Mouse (Mus musculus): ENCODE measurements at regions not wholly inside any gene's neighbourhood (a gene's known extent, or its start where the extent isn't known, plus 50 kb on each side); places are given as distances from the start of the nearest gene placed in this dataset.

GRCm38 (mm10) chr4:34105251-34105650 lies 55.3 kb upstream of the Spaca1 start:
- TF ChIP-seq POLR2A (IDR thresholded peaks at IDR 0.05; ENCODE audit: extremely low read depth, insufficient read depth, low read length) (no peak), CTCF (IDR thresholded peaks at IDR 0.05; ENCODE audit: extremely low read depth, insufficient read depth, low read length) (no peak)
- no peaks in the 10 kb centered on the region for H3K4me1 ChIP-seq (ENCODE audit: control insufficient read depth, insufficient read depth, low read length)
- H3K4me3 ChIP-seq (ENCODE audit: insufficient read depth, low read length): no peak overlapping the region
- no peak overlapping the region for H3K27ac ChIP-seq (ENCODE audit: insufficient read depth, low read length)

- TF ChIP-seq POLR2A (IDR thresholded peaks at IDR 0.05; ENCODE audit: extremely low read depth, insufficient read depth, low read length) (no peak), CTCF (IDR thresholded peaks at IDR 0.05; ENCODE audit: extremely low read depth, insufficient read depth, low read length) (no peak)
- Histone ChIP-seq H3K4me3 (ENCODE audit: insufficient read depth, low read length) (no peak overlapping the region), H3K27ac (ENCODE audit: insufficient read depth, low read length) (no peak overlapping the region), H3K4me1 (ENCODE audit: control insufficient read depth, insufficient read depth, low read length) (no peaks in the 10 kb centered on the region)
These were observed 64.3 kb upstream of the Spaca1 start for GRCm38 (mm10) chr4:34114323-34114722.

DNA sequence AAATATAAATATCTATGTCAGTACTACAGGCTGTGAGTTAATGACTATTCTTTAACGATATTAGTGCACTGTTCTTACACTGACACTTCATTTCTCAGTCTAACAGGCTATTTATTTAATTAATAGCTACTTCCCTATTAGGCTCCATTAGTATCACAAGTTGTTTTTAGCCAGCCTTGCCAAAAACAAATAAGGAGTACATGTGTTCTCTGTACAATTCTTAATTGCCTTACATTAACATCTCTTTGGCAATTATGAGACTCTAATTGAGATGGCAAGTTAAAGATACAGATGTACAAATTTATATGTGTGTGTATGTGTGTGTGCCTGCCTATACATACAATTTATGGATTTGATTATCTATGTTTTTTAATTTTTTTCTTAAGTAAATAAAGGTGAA lies 67.1 kb upstream of the Spaca1 start:
- Histone ChIP-seq H3K27ac (ENCODE audit: insufficient read depth, low read length) (no peak overlapping the region), H3K4me3 (ENCODE audit: insufficient read depth, low read length) (no peak overlapping the region), H3K4me1 (ENCODE audit: control insufficient read depth, insufficient read depth, low read length) (no peaks in the 10 kb centered on the region)
- TF ChIP-seq POLR2A (IDR thresholded peaks at IDR 0.05; ENCODE audit: extremely low read depth, insufficient read depth, low read length) (no peak), CTCF (IDR thresholded peaks at IDR 0.05; ENCODE audit: extremely low read depth, insufficient read depth, low read length) (no peak)

- TF ChIP-seq CTCF (IDR thresholded peaks at IDR 0.05; ENCODE audit: extremely low read depth, insufficient read depth, low read length) (no peak), POLR2A (IDR thresholded peaks at IDR 0.05; ENCODE audit: extremely low read depth, insufficient read depth, low read length) (no peak)
- no peak overlapping the region for H3K4me3 ChIP-seq (ENCODE audit: insufficient read depth, low read length)
- no peaks in the 10 kb centered on the region for H3K4me1 ChIP-seq (ENCODE audit: control insufficient read depth, insufficient read depth, low read length)
- H3K27ac ChIP-seq (ENCODE audit: insufficient read depth, low read length): no peak overlapping the region
These were observed 73.0 kb upstream of the Spaca1 start for GRCm38 (mm10) chr4:34122959-34123520.

DNA sequence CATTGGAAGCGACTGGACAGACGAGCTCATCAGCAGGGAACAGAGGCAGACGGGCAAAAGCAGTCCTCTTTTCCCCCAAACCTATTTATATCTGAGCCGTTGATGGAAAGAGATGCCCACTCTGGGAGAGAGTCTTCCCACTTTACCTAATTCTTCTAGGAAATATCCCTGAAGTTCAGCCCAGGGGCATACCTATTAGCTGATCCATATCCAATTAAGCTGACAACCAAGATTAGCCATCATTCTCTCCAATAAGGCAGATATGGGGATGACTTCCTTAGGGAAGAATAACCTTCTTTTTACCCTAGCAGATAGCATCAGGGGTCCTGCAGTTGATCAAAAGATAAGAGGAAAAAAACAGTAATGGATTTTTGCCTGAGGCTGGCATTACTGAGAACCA lies 78.2 kb upstream of the Spaca1 start:
- Histone ChIP-seq H3K4me3 (ENCODE audit: insufficient read depth, low read length) (no peak overlapping the region), H3K4me1 (ENCODE audit: control insufficient read depth, insufficient read depth, low read length) (no peaks in the 10 kb centered on the region), H3K27ac (ENCODE audit: insufficient read depth, low read length) (no peak overlapping the region)
- TF ChIP-seq CTCF (IDR thresholded peaks at IDR 0.05; ENCODE audit: extremely low read depth, insufficient read depth, low read length) (no peak), POLR2A (IDR thresholded peaks at IDR 0.05; ENCODE audit: extremely low read depth, insufficient read depth, low read length) (no peak)

DNA sequence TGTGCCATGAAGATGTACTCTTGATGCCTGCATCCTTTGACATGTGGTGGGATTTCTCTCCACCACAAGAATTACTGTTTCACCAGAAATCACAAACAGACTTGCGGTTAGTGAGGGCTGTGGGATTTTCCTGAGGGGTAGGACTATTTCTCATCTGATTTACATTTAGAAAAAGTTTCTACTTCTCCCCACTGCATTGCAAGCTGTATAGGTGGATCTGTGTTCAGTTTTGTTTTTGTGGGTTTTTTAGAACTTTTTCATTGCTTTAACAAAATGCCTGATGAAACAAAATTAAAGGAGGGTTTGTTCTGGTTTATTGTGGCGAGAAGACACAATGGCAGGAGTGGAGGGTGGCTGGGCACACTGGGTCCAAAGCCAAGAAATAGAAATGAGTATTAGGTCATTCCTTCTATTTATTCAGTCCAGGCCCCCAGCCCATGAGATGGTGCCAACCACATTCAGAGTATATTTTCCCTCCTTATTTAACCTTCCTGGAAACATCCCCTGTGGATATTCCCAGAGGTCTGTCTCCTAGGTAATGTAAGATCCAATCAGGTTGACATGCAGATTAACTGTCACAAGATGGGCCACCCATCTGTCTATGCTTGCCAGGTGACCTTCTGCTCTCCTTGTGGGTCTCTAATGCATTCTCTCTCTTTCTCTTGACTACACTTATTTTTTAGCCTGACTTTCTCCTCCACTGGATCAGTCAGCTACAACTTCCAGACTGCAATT lies 96.3 kb upstream of the Spaca1 start:
- Histone ChIP-seq H3K4me1 (ENCODE audit: control insufficient read depth, insufficient read depth, low read length) (no peaks in the 10 kb centered on the region), H3K27ac (ENCODE audit: insufficient read depth, low read length) (no peak overlapping the region), H3K4me3 (ENCODE audit: insufficient read depth, low read length) (no peak overlapping the region)
- TF ChIP-seq CTCF (IDR thresholded peaks at IDR 0.05; ENCODE audit: extremely low read depth, insufficient read depth, low read length) (no peak), POLR2A (IDR thresholded peaks at IDR 0.05; ENCODE audit: extremely low read depth, insufficient read depth, low read length) (no peak)

- Histone ChIP-seq H3K4me1 (ENCODE audit: control insufficient read depth, insufficient read depth, low read length) (no peaks in the 10 kb centered on the region), H3K4me3 (ENCODE audit: insufficient read depth, low read length) (no peak overlapping the region), H3K27ac (ENCODE audit: insufficient read depth, low read length) (no peak overlapping the region)
- no peak for TF ChIP-seq POLR2A (IDR thresholded peaks at IDR 0.05; ENCODE audit: extremely low read depth, insufficient read depth, low read length)
- no peak for TF ChIP-seq CTCF (IDR thresholded peaks at IDR 0.05; ENCODE audit: extremely low read depth, insufficient read depth, low read length)
These were observed 99.2 kb upstream of the Spaca1 start for GRCm38 (mm10) chr4:34148956-34149739.

GRCm38 (mm10) chr4:34151605-34152347 lies 101.8 kb upstream of the Spaca1 start:
- H3K4me3 ChIP-seq (ENCODE audit: insufficient read depth, low read length): no peak overlapping the region
- no peak overlapping the region for H3K27ac ChIP-seq (ENCODE audit: insufficient read depth, low read length)
- TF ChIP-seq CTCF (IDR thresholded peaks at IDR 0.05; ENCODE audit: extremely low read depth, insufficient read depth, low read length) (no peak), POLR2A (IDR thresholded peaks at IDR 0.05; ENCODE audit: extremely low read depth, insufficient read depth, low read length) (no peak)
- no peaks in the 10 kb centered on the region for H3K4me1 ChIP-seq (ENCODE audit: control insufficient read depth, insufficient read depth, low read length)

- TF ChIP-seq CTCF (IDR thresholded peaks at IDR 0.05; ENCODE audit: extremely low read depth, insufficient read depth, low read length) (no peak), POLR2A (IDR thresholded peaks at IDR 0.05; ENCODE audit: extremely low read depth, insufficient read depth, low read length) (no peak)
- Histone ChIP-seq H3K4me1 (ENCODE audit: control insufficient read depth, insufficient read depth, low read length) (no peaks in the 10 kb centered on the region), H3K4me3 (ENCODE audit: insufficient read depth, low read length) (no peak overlapping the region), H3K27ac (ENCODE audit: insufficient read depth, low read length) (no peak overlapping the region)
These were observed 105.5 kb upstream of the Spaca1 start for GRCm38 (mm10) chr4:34155501-34155900.

Measured in cortical plate, adult 2 months (tissue).